Mouse (Mus musculus) c-Kit-negative CD71-positive TER-119-positive erythroid progenitor cells, embryonic 14.5 days (primary cell): Measurements from ENCODE around the gene Atxn2l.

Experiments used
- DNase-seq: peaks from one replicate; pipeline ENCODE4 v3.0.0-alpha.2; 2013; ENCODE audit warnings: low read depth, low spot score

The Atxn2l gene

DNA sequence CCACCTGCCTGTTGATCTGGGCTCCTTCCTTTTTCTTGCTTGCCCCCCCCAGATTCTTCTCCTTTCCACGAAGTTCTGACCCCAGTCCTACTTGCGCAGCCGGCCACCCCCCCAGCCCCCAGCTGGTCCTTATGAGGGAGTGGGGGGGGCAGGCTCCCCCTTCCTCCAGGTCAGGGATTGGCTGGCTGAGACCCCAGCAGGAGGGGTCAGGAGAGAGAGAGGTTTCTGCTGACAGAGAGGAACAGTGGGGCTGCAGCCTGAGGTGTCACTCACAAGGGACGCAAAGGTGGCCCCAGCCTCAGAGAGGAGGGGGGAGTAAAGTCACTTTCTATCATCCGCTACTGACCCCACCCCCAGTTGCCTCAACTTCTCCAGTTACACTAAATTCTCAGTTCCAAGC is 40.2 kb downstream of the Atxn2l start, which contains the start of gene Atp2a1:
TSS of gene Atp2a1 (minus strand) at position 105 of the 400 bp plus-strand sequence.
- DNase-seq: no peak

DNA sequence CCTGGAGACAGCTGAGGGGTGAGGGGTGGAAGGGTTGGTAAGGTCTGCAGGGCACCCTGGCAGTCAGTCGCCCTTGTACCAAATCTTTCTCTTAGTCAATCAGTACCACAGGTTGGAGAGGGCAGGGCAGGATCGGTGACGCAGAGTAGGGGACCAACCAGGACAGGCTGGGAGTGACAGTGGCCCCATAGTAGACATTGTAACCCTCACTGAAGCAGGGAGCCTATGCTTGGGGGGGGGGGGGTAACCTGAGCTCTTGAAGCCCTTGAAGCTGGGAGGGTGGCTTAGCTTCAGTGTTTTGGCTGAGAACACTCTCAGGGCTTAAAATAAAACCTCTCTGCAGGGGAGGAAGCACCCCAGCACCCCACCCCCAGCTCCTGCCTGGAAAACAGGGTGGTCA is 41.6 kb downstream of the Atxn2l start:
- no peak for DNase-seq

DNA sequence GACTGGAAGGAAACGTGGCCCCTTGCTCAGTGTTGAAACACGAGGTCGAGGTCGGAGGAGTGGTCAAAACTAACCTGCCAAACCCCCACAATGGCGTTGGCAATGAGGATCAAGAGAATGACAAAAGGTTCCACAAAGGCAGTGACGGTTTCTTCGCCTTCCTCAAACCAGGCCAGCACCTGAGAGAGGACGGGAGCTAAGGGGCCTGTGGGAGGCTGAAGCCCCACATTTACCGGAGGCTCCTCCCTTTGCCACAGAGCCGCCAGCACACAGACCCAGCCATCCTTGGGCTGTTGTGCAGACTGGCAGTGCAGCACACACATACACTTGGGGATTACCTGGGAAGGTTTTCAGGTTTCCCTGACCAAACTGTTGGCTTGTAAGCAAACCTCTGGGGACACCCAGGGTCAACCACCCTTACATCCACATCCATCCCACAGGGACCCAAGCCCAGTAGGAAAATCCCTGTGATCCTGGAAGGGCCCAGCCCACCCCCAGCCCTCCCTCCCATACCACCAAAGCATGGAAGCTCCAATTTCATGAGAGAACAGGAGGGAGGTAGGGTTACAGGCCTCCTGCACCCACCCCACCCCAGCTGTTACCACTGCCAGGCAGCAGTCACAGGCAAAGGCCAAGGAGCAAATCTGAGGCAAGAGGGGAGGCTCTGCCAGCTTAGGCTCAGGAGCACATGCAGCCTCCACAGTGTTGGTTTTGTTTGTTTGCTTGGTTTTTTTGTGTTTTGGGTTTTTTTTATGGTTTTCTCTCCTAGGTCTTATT is 42.4 kb downstream of the Atxn2l start:
- no peak for DNase-seq

DNA sequence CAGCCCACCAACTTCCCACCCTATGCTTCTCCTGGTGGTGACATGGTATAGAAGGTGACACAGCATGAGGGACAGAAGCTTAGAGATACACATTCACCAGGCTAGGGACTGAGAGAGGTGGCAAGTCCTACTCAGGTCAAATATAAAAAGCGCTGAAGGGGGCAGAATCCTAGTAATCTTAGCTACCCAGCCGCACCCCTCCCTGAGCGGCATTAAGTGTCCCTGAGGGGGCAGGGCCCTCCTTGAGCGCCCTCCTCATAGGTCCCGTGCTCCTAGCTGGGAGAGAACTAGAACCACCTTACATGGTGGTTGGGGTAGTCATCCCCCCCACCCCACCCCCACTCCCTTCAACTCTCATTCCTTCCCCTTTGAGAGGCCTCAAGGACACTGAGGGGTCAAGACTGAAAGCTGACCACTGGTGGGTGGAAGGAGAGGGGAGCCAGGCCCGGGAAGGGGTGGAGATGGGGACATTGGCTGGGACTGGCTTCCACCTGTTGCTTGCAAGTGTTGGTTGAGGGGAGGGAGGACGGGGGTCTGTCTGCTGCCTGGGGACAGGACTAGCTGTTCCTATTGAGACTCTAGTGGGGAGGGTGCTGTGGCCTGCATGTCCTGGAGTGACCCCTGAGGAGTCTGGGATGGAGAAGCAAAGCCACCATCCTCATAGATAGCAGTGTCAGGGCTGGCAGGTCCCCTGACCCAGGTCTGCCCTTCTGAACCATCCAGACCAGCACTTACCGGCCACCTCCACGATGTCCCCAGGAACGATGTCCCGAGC is 44.2 kb downstream of the Atxn2l start:
- DNase-seq: no peak

DNA sequence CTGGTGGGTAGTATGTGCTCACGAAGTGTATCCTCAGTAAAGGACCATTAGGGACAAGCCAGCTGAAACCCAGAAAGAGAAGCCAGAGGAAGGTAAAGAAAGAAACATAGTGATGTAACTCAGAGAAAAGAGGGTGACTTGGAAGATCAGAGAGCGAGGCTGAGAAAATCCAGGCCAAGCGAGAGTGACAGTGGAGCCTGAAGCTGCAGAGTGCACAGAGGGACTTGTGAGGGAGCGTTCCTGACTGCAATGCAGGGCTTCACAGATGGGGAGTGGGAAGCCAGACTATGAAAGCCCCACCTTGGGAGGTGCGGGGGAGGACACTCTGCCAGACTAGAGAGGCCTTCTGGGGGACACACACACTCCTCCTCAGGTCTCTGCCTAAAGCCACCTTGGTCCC is 45.0 kb downstream of the Atxn2l start:
- no peak for DNase-seq

DNA sequence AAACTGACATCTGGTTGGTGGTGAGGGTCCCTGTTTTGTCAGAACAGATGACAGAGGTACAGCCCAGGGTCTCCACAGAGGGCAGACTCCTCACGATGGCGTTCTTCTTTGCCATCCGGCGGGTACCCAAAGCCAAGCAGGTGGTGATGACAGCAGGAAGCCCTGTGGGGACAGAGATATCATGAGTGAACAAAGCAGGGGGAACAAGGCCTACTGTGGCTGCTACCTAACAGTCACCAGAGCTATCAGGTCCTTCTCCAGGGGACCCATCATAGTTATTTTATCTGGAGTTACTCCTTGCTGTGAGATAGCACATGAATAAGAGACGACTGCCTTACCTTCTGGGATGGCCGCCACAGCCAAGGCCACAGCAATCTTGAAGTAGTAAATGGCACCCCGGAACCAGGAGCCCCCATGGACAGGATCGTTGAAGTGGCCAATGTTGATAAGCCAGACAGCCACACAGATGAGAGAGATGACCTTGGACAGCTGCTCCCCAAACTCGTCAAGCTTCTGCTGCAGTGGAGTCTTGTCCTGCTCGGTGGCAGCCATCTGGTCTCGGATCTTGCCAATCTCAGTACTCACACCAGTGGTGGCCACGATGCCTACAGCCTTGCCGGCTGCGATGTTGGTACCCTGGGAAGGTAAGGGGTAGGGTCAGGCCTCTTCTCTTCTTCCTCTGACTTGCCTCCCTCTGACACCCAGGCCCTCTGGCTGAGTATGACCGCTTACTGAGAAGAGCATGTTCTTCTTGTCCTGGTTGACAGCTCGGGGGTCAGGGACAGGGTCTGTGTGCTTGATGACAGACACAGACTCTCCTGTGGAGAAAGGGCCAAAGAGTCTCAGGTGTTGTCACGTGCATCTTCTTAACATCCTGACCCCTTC is 46.6 kb downstream of the Atxn2l start:
- DNase-seq: no peak

DNA sequence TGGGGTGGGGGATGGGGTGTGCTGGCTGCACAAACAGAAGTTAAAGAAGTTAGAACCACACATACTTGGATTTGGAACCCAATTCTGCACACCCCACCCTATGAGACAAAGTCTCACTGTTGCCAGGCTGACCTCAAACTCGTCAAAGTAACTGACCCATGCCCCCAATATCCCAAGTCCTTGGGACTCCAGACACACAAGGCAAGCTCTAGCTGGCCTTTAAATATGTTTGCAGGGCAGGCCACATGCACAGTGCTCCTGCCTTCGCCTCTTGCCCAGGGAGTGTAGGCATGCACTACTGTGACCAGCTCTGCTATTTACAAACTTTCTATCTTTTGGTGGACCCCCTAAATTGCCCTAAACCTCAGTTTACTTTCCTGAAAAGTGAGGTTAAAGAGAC is 48.0 kb downstream of the Atxn2l start:
- DNase-seq: no peak

DNA sequence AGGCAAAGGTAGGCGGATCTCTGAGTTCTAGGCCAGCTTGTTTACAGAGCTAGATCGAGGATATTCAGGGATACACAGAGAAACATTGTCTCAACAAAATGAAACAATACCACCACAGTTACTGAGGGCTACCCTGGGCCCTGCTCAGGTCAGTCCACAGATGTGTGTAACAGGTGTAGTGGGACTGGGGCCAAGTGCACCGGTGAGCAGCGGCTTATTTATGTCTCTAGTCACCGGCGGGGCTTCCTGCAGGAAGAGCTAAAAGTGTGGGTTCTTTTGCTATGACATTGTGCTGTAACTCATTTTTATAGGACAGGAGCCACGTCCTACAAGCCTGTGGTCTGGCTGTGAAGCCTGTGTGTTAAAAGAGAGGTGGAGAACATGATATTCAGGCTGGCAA is 49.4 kb downstream of the Atxn2l start:
- no peak for DNase-seq

DNA sequence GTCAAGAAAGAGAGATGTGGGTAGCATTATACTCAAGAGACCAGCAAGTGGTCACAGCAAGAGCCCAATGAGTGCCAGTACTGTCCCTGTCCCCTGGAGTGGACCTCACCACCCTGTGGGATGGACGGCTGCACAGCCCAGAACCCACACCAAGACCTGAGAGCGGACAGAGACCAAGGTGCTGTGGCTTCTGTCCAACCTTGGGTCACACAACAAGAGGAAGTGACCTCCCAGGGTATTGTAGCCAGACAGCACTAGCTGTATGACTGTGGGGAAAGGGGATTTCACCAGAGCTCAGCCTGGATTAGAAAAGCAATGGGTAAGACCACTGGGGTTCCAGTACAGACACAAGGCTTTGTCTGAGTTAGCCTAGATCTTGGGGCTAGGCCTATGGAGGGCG is 51.0 kb downstream of the Atxn2l start:
- no peak for DNase-seq

DNA sequence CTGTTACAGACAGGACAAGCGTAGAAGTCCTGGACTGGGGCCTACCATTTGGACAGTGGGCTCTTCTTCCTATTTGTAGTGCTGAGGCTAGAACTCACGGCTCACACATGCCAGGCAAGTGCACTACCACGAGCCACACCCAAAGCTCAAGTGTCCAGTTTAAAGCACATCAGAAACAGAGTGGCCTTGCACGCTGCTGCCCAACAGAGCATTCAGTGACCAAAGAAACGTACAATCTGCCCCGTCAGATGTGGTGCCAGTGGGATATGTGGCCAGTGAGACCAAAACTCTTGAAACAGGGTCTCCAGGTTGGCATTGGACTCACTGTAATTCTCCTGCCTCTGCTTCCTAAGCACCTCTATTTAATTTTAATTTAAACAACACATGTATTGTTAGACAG is 52.6 kb downstream of the Atxn2l start:
- no peak for DNase-seq

DNA sequence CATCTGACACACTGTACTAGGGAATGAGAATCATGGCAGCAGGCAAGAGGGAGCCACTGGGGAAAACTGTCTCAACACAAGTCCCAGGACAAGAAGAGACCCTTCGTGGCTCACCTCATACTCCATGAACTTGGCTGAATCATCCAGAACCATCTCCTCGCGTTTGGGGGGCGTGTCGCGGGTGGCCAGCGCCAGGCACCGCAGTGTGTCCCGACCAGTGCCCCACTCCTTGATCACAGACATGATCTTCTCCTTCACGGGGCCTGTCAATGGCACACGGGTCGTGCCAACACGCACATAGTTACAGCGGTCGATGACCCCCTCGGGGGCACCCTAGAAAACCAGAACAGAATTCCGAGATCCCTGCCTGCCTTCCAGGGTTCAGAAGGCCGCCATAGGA is 53.2 kb downstream of the Atxn2l start:
- DNase-seq: no peak

DNA sequence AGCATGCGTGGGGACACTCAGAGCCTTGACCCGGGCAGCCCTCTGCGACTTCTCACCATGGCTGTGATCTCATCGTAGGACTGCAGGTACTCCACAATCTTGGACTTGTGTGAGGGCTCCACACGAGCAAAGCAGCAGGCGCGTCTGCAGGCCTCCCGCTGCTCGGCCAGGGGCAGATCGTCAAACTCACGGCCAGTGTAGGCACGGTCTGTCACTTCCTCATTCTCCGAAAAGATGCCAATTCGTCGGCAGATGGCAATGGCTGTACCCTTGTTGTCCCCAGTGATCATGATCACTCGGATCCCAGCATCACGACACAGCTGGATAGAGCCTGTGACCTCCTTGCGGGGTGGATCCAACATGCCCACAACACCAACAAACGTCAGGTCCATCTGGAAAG is 54.8 kb downstream of the Atxn2l start:
- no peak for DNase-seq

DNA sequence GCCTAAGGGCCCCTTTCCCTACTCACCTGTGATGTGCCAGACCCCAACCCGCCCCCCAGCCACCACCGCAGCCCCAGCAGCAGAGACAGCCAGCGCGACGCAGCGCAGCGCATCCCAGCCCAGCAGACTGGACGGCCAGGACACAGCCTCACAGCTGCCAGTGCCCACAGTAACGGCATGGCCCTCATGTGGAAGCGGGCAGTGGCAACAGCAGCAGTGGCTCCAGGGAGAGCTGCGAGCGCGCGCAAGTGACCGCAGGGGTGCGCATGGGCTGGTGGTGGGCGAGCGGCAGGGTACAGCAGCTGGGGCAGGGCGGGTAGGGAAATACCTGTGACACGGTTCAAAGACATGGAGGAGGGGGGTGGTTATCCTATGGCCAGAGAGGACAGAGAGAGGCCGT is 57.0 kb downstream of the Atxn2l start:
- no peak for DNase-seq

DNA sequence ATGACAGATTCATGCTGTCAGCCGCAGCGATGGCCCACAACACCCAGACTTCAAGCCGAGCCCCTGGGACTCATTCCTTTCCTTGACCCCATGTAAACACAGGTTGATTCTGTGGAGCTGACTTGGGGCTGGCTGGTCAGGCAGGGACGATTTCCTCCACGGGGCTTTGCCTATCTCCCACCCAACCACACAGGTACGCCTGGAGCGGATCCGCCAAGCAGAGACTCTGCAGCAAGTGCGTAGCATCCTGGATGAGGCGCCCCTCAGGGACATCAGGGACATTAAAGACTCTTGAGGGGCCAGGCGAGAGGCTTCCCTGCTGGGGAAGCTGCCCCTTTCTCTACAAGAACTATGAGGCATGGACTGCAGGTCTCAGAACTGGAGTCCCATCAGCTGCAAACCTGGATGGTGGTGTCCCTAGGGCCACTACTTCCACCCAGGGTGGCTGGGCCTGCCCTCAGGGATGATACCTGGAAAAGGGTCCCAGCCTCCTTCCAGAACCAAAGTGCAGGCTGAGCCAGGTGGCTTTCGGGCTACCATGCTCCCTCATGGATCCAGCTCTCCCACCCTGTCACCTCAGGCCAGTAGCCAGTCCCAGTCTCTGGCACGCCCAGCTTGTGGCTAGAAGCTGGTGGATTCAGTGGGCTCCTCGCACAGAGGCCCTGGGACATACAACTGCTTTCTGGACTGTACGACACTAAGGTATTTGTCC is 58.0 kb downstream of the Atxn2l start:
- no peak for DNase-seq

DNA sequence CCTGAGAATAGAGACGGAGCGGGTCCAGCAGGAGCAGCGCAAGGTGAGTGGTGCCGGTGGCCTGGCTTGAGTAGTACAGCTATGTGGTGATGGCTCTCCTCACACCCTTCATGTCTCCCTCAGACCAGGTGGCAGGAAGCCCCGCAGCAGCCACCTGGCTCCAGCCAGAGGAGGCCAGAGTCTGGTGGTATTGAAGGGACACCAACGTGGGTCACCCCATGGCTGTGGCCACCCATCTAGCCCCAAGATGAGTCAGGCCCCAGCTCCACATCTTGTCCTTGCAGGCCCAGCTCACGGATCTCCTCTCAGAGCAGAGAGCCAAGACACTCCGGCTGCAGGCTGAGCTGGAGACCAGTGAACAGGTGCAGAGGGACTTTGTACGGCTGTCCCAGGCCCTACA is 58.7 kb downstream of the Atxn2l start:
- DNase-seq: no peak

DNA sequence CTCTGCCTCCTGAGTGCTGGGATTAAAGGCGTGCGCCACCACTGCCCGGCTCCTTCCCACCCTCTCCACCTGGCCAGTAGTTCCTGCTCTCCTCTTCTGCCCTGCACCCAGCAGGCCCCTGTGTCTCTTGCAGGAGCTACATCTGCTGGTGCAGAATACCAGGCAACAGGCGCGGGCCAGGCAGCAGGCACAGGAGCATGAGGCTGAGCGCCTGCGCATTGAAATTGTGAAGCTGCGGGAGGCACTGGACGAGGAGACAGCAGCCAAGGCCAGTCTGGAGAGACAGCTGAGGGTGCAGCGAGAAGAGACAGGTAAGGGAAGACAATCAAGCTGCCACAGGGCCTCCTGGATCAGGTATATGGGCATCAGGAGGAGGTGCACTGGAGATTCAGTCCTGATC is 59.2 kb downstream of the Atxn2l start:
- no peak for DNase-seq
